Mouse (Mus musculus): ENCODE measurements around the gene Lamc1. TPM values are rescaled to one million over a fixed set of nuclear protein-coding genes. Genes with fewer than 3 reads are reported as not detected.

Lamc1 gene
- polyA plus RNA-seq, 1 experiment from 2014 or later = 28.1 TPM

DNA sequence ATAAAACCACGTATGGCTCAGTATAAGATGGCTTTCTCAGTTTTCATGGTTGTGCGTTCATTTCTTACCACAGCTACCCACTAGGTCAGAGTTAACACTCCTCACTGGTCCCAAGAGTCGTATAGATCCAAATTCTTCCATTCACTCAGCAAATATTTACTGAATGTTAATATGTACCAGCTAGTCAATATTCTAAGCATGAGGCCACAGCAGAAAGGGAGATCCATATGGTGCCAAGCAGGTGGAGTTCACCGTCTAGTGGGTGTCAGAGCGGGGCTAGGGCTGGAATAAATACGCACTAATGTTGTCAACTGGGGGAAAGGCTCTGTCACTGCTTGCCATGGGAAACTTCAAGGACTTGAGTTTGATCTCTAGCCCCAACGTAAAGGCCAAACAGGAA lies 64.9 kb downstream of the Lamc1 start:
- H3K9me3 ChIP-seq (ENCODE audit: control insufficient read depth, low read length) = no peaks in the 10 kb centered on the region
- H3K27ac ChIP-seq = no peak overlapping the region
- no peaks in the 10 kb centered on the region for H3K36me3 ChIP-seq (replicated peaks; ENCODE audit: control insufficient read depth, insufficient read depth)
- DNase-seq (ENCODE audit: low spot score) (no peak), ATAC-seq (ENCODE audit: low FRiP score) (no peak)
- H3K9ac ChIP-seq = no peak overlapping the region
- 85% methylated on average over 7 of the region's 7 CpGs for WGBS
- H3K4me1 ChIP-seq (replicated peaks; ENCODE audit: control insufficient read depth, insufficient read depth, low read length) = peaks cover 23% of the 10 kb centered on the region
- H3K4me2 ChIP-seq (replicated peaks) = no peak overlapping the region
- no peak overlapping the region for H3K4me3 ChIP-seq (replicated peaks; ENCODE audit: low read length)
- H3K27me3 ChIP-seq (ENCODE audit: control insufficient read depth, insufficient read depth, low read length) = no peaks in the 10 kb centered on the region

DNA sequence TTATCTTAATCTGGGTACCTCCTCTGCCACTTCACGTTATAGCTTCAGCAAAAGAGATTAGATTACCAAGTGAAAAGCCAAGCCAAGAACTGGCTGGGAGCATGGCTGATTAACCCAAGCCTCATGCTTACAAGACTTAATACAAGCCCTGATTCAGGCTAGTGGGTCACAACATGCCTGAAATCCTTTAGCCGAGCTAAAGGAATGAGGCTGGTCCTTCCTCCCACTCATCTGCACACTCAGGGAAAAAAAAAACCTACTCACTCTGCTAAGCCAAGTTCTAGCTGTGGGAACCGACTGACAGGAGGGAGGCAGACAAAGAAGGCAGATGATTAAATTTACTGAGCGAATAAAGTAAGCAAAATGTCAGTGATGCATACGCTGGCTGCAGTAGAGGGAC lies 65.7 kb downstream of the Lamc1 start:
- H3K4me2 ChIP-seq (replicated peaks) = no peak overlapping the region
- no peaks in the 10 kb centered on the region for H3K9me3 ChIP-seq (ENCODE audit: control insufficient read depth, low read length)
- no peak overlapping the region for H3K27ac ChIP-seq
- H3K36me3 ChIP-seq (replicated peaks; ENCODE audit: control insufficient read depth, insufficient read depth) = peaks cover 5% of the 10 kb centered on the region; the same call in 1 of the 2 replicates
- no peaks in the 10 kb centered on the region for H3K27me3 ChIP-seq (ENCODE audit: control insufficient read depth, insufficient read depth, low read length)
- DNase-seq (ENCODE audit: low spot score) = no peak
- peaks cover 23% of the 10 kb centered on the region for H3K4me1 ChIP-seq (replicated peaks; ENCODE audit: control insufficient read depth, insufficient read depth, low read length)
- WGBS = 37% methylated on average over 5 of the region's 5 CpGs
- no peak overlapping the region for H3K9ac ChIP-seq
- no peak for ATAC-seq (ENCODE audit: low FRiP score)
- no peak overlapping the region for H3K4me3 ChIP-seq (replicated peaks; ENCODE audit: low read length)

DNA sequence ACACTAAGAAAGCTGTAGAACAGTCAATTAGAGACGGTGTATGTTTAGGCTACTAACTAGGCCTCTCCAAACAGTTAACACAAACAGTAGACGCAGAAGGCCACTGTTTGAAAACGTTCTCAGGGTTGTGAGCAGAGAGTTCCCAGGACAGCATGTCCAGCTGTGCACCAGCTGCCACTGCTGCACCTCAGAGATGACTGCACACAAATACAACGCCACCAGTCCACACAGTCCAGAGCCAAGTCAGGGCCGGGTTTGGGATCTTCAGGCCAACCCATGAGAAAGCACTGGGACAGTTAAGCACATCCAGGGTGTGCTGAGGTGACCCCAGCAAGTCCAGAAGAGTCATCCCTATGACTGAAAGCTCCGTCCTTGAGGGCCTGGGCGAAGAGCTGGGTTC lies 67.0 kb downstream of the Lamc1 start:
- Histone ChIP-seq H3K9ac (no peak overlapping the region), H3K27me3 (ENCODE audit: control insufficient read depth, insufficient read depth, low read length) (no peaks in the 10 kb centered on the region), H3K4me1 (replicated peaks; ENCODE audit: control insufficient read depth, insufficient read depth, low read length) (peaks cover 23% of the 10 kb centered on the region), H3K36me3 (replicated peaks; ENCODE audit: control insufficient read depth, insufficient read depth) (peaks cover 6% of the 10 kb centered on the region; the same call in 1 of the 2 replicates), H3K4me3 (replicated peaks; ENCODE audit: low read length) (no peak overlapping the region), H3K4me2 (replicated peaks) (no peak overlapping the region), H3K9me3 (ENCODE audit: control insufficient read depth, low read length) (no peaks in the 10 kb centered on the region), H3K27ac (peak overlapping the region; percentile 38; the same call in 1 of the 2 replicates)
- WGBS = 67% methylated on average over 7 of the region's 7 CpGs
- no peak for DNase-seq (ENCODE audit: low spot score)
- ATAC-seq (ENCODE audit: low FRiP score) = no peak

DNA sequence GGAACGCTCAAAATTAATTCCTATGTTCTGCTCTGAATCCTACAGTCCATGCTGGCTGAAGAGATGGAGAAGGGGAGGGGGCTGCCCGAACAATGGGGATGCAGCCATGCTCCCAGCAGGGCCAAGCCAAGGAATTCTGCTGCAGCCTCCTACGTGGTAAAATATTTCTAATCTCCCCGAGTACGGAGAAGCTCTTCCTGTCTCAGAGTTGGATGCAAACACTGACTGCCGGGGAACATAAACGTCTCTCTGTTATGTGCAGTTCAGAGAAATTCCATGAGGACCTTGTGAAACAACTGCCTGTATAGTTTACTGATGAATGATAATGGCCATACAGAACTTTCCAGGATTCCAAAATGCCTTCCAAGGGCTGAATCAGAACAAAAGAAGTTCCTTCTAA lies 67.5 kb downstream of the Lamc1 start:
- H3K9ac ChIP-seq = 0 out of 2 replicates have a peak overlapping the region, but pooled peaks have one; percentile 22
- 20% methylated on average over 7 of the region's 7 CpGs for WGBS
- H3K36me3 ChIP-seq (replicated peaks; ENCODE audit: control insufficient read depth, insufficient read depth) = peaks cover 6% of the 10 kb centered on the region; the same call in 1 of the 2 replicates
- H3K9me3 ChIP-seq (ENCODE audit: control insufficient read depth, low read length) = no peaks in the 10 kb centered on the region
- H3K27me3 ChIP-seq (ENCODE audit: control insufficient read depth, insufficient read depth, low read length) = no peaks in the 10 kb centered on the region
- DNase-seq (ENCODE audit: low spot score) = no peak
- H3K4me3 ChIP-seq (replicated peaks; ENCODE audit: low read length) = no peak overlapping the region
- H3K4me1 ChIP-seq (replicated peaks; ENCODE audit: control insufficient read depth, insufficient read depth, low read length) = peaks cover 23% of the 10 kb centered on the region
- no peak overlapping the region for H3K4me2 ChIP-seq (replicated peaks)
- H3K27ac ChIP-seq = peak overlapping the region; percentile 48; the same call in 1 of the 2 replicates
- ATAC-seq (ENCODE audit: low FRiP score) = no peak

DNA sequence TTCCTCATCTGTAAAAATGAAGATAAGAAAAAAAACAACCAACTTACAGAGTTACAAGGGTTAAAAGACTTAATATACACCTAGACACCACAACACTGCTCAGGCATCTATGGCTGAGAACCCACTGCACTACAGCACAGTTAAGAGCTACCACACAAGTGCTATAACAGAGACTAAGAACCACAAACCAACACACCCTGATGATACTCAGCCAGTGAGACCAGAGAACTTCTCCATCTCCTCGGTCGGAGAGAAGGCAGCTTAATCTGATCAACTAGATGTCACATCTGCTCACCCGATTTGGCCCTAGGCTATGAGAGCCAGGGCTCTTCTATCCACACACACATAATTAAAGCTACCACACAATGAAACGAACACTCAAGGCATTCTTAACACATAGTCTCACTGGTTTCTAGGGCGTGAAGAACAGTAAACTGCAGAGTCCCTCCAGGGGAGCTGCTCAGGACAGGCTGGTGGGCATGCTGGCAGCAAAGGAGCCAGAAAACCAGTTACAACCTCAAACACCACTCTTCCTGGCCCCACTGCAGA lies 72.8 kb downstream of the Lamc1 start:
- no peak overlapping the region for H3K27ac ChIP-seq
- ATAC-seq (ENCODE audit: low FRiP score) (no peak), DNase-seq (ENCODE audit: low spot score) (no peak)
- no peaks in the 10 kb centered on the region for H3K27me3 ChIP-seq (ENCODE audit: control insufficient read depth, insufficient read depth, low read length)
- WGBS = 65% methylated on average over 5 of the region's 5 CpGs
- H3K9me3 ChIP-seq (ENCODE audit: control insufficient read depth, low read length) = no peaks in the 10 kb centered on the region
- H3K36me3 ChIP-seq (replicated peaks; ENCODE audit: control insufficient read depth, insufficient read depth) = peaks cover 16% of the 10 kb centered on the region
- peaks cover 3% of the 10 kb centered on the region for H3K4me1 ChIP-seq (replicated peaks; ENCODE audit: control insufficient read depth, insufficient read depth, low read length)
- H3K4me2 ChIP-seq (replicated peaks) = no peak overlapping the region
- no peak overlapping the region for H3K9ac ChIP-seq
- H3K4me3 ChIP-seq (replicated peaks; ENCODE audit: low read length) = no peak overlapping the region

DNA sequence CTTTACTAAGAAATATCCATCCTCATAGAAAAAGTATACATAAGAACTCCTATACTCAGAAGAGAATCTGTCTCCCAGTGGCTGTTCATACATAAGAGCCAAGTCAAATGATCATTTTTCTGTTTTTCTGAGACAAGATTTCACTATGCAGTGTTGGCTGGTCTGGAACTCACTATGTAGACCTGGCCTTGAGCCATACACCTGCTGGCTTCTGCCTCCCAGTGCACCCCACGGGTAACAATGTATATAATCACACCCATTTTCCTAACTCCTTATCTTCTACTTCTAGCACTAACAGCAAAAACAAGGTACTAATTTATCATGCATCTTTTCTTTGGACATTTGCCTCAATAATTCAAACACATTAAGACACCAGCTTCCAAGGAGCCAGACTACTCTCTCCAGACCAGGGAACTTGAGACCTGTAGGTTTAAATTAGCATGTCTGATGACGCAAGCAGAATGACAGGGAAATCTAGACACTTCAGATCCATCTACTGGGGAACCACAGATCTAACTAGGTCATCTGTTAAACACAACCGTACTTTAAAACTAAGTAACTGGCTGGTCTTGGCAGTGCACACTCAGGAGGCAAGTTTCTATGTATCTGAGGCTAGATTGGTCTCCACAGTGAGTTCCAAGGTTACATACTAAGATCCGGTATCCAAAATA lies 79.9 kb downstream of the Lamc1 start:
- Histone ChIP-seq H3K4me2 (replicated peaks) (no peak overlapping the region), H3K36me3 (replicated peaks; ENCODE audit: control insufficient read depth, insufficient read depth) (peaks cover 37% of the 10 kb centered on the region), H3K4me1 (replicated peaks; ENCODE audit: control insufficient read depth, insufficient read depth, low read length) (no peaks in the 10 kb centered on the region), H3K9ac (no peak overlapping the region), H3K27ac (no peak overlapping the region), H3K4me3 (replicated peaks; ENCODE audit: low read length) (no peak overlapping the region), H3K27me3 (ENCODE audit: control insufficient read depth, insufficient read depth, low read length) (no peaks in the 10 kb centered on the region), H3K9me3 (ENCODE audit: control insufficient read depth, low read length) (peaks cover 5% of the 10 kb centered on the region)
- ATAC-seq (ENCODE audit: low FRiP score) (no peak), DNase-seq (ENCODE audit: low spot score) (no peak)
- 86% methylated on average over 4 of the region's 4 CpGs for WGBS

DNA sequence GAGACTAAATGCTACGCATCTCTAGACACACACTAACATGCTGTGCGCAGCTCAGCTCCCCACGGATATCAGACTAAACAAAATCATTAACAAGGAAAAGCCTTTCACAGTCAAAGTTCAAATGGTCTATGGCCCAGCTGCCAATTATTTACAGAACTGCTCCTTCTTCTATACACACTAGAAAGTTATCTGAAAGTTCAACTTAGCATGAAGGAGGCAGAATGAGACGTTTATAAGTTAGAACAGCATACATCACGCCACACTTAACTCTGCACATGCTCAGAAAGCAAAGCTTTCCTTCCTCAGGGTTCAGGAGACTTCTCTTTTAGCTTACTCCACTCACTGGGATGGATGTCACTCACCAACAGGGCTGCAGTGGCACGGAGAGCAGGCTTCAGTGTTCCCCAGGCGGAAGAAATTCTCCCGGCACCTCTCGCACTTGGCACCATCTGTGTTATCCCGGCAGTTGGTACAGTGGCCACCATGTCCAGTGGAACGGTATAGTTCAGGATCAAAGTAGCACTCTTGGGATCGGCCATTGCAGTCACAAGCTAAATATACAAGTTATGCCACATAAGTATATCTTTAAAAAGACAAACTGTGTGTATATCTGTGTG lies 80.9 kb downstream of the Lamc1 start:
- DNase-seq (ENCODE audit: low spot score) (no peak), ATAC-seq (ENCODE audit: low FRiP score) (no peak)
- 90% methylated on average over 12 of the region's 12 CpGs for WGBS
- Histone ChIP-seq H3K9me3 (ENCODE audit: control insufficient read depth, low read length) (peaks cover 5% of the 10 kb centered on the region), H3K4me3 (replicated peaks; ENCODE audit: low read length) (no peak overlapping the region), H3K4me1 (replicated peaks; ENCODE audit: control insufficient read depth, insufficient read depth, low read length) (no peaks in the 10 kb centered on the region), H3K4me2 (replicated peaks) (no peak overlapping the region), H3K9ac (no peak overlapping the region), H3K36me3 (replicated peaks; ENCODE audit: control insufficient read depth, insufficient read depth) (peaks cover 45% of the 10 kb centered on the region), H3K27me3 (ENCODE audit: control insufficient read depth, insufficient read depth, low read length) (no peaks in the 10 kb centered on the region), H3K27ac (no peak overlapping the region)

DNA sequence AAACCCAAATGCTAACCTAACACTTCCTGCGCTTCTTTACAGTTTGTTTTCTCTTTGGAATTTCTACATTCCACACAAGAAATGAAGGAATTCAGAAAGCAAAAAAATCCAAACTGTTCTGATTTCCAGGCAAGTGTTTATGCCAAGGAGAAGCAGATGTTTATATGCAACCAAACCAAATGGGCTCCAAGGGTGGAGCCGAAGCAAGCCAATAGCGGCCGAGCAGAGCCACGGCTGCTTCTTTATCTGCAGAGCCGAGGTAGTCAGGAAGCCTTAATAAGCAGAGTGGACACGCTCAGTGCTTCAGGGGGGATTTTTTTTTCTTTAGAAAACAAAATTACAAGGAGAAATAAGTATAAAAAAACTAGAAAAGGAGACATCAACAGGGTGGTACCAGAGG lies 91.2 kb downstream of the Lamc1 start:
- no peaks in the 10 kb centered on the region for H3K9me3 ChIP-seq (ENCODE audit: control insufficient read depth, low read length)

DNA sequence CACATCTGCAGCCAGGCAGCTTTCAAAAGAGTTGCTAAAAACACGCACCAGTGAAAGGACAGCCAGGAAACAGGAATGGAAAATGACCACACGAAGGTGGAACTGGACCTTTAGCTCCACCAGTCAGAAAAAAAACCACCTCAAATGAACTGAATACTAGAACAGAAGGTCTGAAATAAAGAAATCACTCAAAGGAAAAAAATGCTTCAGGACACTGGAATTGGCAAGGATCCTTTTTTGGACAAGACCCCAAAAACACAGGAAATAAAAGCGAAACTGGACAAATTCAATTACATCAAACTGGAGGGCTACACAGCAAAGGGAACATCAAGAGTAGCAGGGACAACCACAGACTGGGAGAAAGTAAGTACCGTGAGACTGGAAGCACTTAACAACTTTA lies 97.0 kb downstream of the Lamc1 start:
- H3K4me1 ChIP-seq (replicated peaks; ENCODE audit: control insufficient read depth, insufficient read depth, low read length) = no peaks in the 10 kb centered on the region
- no peak overlapping the region for H3K4me2 ChIP-seq (replicated peaks)
- H3K36me3 ChIP-seq (replicated peaks; ENCODE audit: control insufficient read depth, insufficient read depth) = peaks cover 53% of the 10 kb centered on the region
- DNase-seq (ENCODE audit: low spot score) = no peak
- no peak overlapping the region for H3K4me3 ChIP-seq (replicated peaks; ENCODE audit: low read length)
- no peak overlapping the region for H3K27ac ChIP-seq
- no peak overlapping the region for H3K9ac ChIP-seq
- no peaks in the 10 kb centered on the region for H3K27me3 ChIP-seq (ENCODE audit: control insufficient read depth, insufficient read depth, low read length)
- H3K9me3 ChIP-seq (ENCODE audit: control insufficient read depth, low read length) = no peaks in the 10 kb centered on the region
- WGBS = 80% methylated on average over 4 of the region's 4 CpGs
- ATAC-seq (ENCODE audit: low FRiP score) = no peak

More for the DNA sequence above, 91.2 kb downstream of the Lamc1 start:
- Histone ChIP-seq H3K27ac (no peak overlapping the region), H3K27me3 (ENCODE audit: control insufficient read depth, insufficient read depth, low read length) (no peaks in the 10 kb centered on the region), H3K36me3 (replicated peaks; ENCODE audit: control insufficient read depth, insufficient read depth) (peaks cover 58% of the 10 kb centered on the region), H3K4me2 (replicated peaks) (no peak overlapping the region), H3K9ac (no peak overlapping the region), H3K4me3 (replicated peaks; ENCODE audit: low read length) (no peak overlapping the region), H3K4me1 (replicated peaks; ENCODE audit: control insufficient read depth, insufficient read depth, low read length) (no peaks in the 10 kb centered on the region)
- DNase-seq (ENCODE audit: low spot score) (no peak), ATAC-seq (ENCODE audit: low FRiP score) (no peak)
- 84% methylated on average over 7 of the region's 7 CpGs for WGBS

Data from hindbrain, embryonic 14.5 days (tissue).